Mouse (Mus musculus) lung, postnatal 25 days (tissue): ENCODE data around the gene Ide.

Source experiments
- DNase-seq: peaks from one replicate; pipeline ENCODE4 v3.0.0; 2022; ENCODE audit warnings: low spot score

The Ide gene

GRCm38 (mm10) chr19:37337752-37338151 lies at the start of gene Ide:
Gene Ide, minus strand, starts transcription at chr19:37337852.
- no peak for DNase-seq

- no peak for DNase-seq
Observed at GRCm38 (mm10) chr19:37386126-37386525, 48.5 kb upstream of the Ide start.

- no peak for DNase-seq
Observed at GRCm38 (mm10) chr19:37378816-37379215, 41.2 kb upstream of the Ide start.

GRCm38 (mm10) chr19:37377404-37377990 lies 39.8 kb upstream of the Ide start:
- no peak for DNase-seq

- no peak for DNase-seq
Observed at GRCm38 (mm10) chr19:37376841-37377240, 39.2 kb upstream of the Ide start.

- DNase-seq: peak; percentile 96
Observed at GRCm38 (mm10) chr19:37375755-37376615, 38.3 kb upstream of the Ide start, which contains the start of gene Kif11. Gene Kif11, plus strand, starts transcription at chr19:37376403.

- no peak for DNase-seq
Observed at GRCm38 (mm10) chr19:37374941-37375754, 37.5 kb upstream of the Ide start.

GRCm38 (mm10) chr19:37370356-37370755 lies 32.7 kb upstream of the Ide start:
- peak; percentile 14 for DNase-seq

GRCm38 (mm10) chr19:37369921-37370320 lies 32.3 kb upstream of the Ide start:
- DNase-seq: no peak

GRCm38 (mm10) chr19:37368990-37369389 lies 31.3 kb upstream of the Ide start:
- DNase-seq: no peak

GRCm38 (mm10) chr19:37363128-37363939 lies 25.7 kb upstream of the Ide start:
- no peak for DNase-seq

GRCm38 (mm10) chr19:37362545-37362944 lies 24.9 kb upstream of the Ide start:
- DNase-seq: no peak

GRCm38 (mm10) chr19:37360044-37360443 lies 22.4 kb upstream of the Ide start:
- DNase-seq: no peak

GRCm38 (mm10) chr19:37353331-37353730 lies 15.7 kb upstream of the Ide start:
- DNase-seq: peak; percentile 12

- no peak for DNase-seq
Observed at GRCm38 (mm10) chr19:37352756-37353155, 15.1 kb upstream of the Ide start.

- no peak for DNase-seq
Observed at GRCm38 (mm10) chr19:37348952-37349351, 11.3 kb upstream of the Ide start.

GRCm38 (mm10) chr19:37348331-37348730 lies 10.7 kb upstream of the Ide start:
- no peak for DNase-seq

GRCm38 (mm10) chr19:37346258-37346657 lies 8.6 kb upstream of the Ide start:
- no peak for DNase-seq

- no peak for DNase-seq
Observed at GRCm38 (mm10) chr19:37343899-37344298, 6.2 kb upstream of the Ide start.

GRCm38 (mm10) chr19:37340931-37341330 lies 3.3 kb upstream of the Ide start:
- DNase-seq: no peak

GRCm38 (mm10) chr19:37340495-37340894 lies 2.8 kb upstream of the Ide start:
- no peak for DNase-seq

- no peak for DNase-seq
Observed at GRCm38 (mm10) chr19:37335392-37335791, 2.3 kb downstream of the Ide start.
